Mouse (Mus musculus) erythroblast, embryonic 14.5 days (primary cell): ENCODE data around the gene Supt3.

Source experiments
- GATA1 ChIP-seq: IDR thresholded peaks from 2 replicates; pipeline ENCODE4 v1.6.1; 2012; ENCODE audit warnings: low read length, inconsistent platforms, mixed read lengths
- TAL1 ChIP-seq: IDR thresholded peaks from 3 replicates; pipeline ENCODE4 v1.6.1; 2012; ENCODE audit warnings: low read length, inconsistent platforms, mixed read lengths

DNA sequence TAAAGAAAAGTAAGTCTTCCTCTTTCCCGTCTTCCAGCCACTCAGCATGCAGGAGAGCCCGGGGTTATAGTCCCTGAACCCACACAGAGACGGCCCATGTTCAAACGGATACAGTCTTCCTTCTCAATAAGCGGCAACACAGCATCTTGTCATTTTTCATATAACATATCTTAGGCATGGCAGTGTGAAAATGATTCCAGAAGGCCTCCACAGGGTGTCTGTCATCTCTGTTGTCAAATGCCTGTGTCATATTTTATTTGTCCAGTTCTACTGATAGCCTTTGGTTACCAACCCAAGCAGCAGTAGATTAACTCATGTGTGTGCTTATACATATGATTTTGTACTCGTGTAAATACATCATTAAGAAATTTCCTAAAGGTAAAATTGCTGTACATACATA is 270.3 kb downstream of the Supt3 start:
- TF ChIP-seq GATA1 = no peak
- TF ChIP-seq TAL1 = no peak
